Comparison of ENCODE assay signal across 14 mouse cellular contexts in the genomic region with DNA sequence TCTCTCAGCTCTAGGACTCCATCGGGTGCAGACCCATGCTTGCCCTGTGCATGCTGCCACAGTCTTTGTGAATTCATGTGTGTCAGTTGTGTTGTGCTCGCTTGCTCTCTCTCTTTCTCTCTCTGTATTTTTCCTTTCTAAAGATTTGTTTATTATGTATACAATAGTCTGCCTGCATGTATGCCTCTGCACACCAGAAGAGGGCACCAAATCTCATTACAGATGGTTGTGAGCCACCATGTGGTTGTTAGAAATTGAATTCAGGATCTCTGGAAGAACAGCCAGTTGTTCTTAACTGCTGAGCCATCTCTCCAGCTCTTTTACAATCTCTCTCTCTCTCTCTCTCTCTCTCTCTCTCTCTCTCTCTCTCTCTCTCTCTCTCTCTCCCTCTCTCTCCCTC. TPM values are rescaled to one million over a fixed set of nuclear protein-coding genes. Genes with fewer than 3 reads are reported as not detected.
"Had no signal": no experiment of that assay in that cellular context is flagged by ENCODE, and none has a peak within 500 bp of the region (broad histone marks: within the 10 kb centered on the region; RNA-seq: fewer than 3 reads in every experiment).

No protein-coding gene starts in this region.

- DNase-seq: kidney, adult 11 months; kidney, adult 9 months; kidney, postnatal 14 days; layer of hippocampus, adult 9-11 months; layer of hippocampus, postnatal 36 days; left cerebral cortex, postnatal 4 days; liver, embryonic 13.5 days; liver, postnatal 0 days; midbrain, embryonic 14.5 days; retina, postnatal 1 day had no signal

- H3K9me3 ChIP-seq: liver, embryonic 13.5 days; lung, embryonic 15.5 days; neural tube, embryonic 13.5 days; stomach, embryonic 15.5 days had no signal

- H3K27me3 ChIP-seq: liver, embryonic 13.5 days; lung, embryonic 15.5 days; neural tube, embryonic 13.5 days; stomach, embryonic 15.5 days had no signal

- H3K27ac ChIP-seq: liver, embryonic 13.5 days; lung, embryonic 15.5 days; neural tube, embryonic 13.5 days; stomach, embryonic 15.5 days had no signal

- H3K36me3 ChIP-seq: liver, embryonic 13.5 days; lung, embryonic 15.5 days; neural tube, embryonic 13.5 days; stomach, embryonic 15.5 days had no signal

- H3K9ac ChIP-seq: liver, embryonic 13.5 days; liver, postnatal 0 days; lung, embryonic 15.5 days; neural tube, embryonic 13.5 days; stomach, embryonic 15.5 days had no signal

- H3K4me1 ChIP-seq: liver, embryonic 13.5 days; lung, embryonic 15.5 days; stomach, embryonic 15.5 days had no signal

- H3K4me3 ChIP-seq: liver, embryonic 13.5 days; lung, embryonic 15.5 days; neural tube, embryonic 13.5 days; stomach, embryonic 15.5 days had no signal

- H3K4me2 ChIP-seq: liver, embryonic 13.5 days; lung, embryonic 15.5 days; neural tube, embryonic 13.5 days; stomach, embryonic 15.5 days had no signal

RNA-seq across cellular contexts. Expression of a gene that starts 18.6 kb away (rescaled TPM):
- total RNA-seq: megakaryocyte-erythroid progenitor cell, adult 5-6 weeks had no signal
